Mouse (Mus musculus) central nervous system, embryonic 14 days (tissue): ENCODE results near the gene Trim42. TPM values are rescaled to one million over a fixed set of nuclear protein-coding genes. Genes with fewer than 3 reads are reported as not detected.

Experiments
- polyA plus RNA-seq: library from polyadenylated mRNA; depleted of rRNA; stranded (reverse); fragments of >200 nt; gene quantifications from 2 replicates; pipeline ENCODE4 v1.2.3, GENCODE M21; 2012; rRNA removed

The Trim42 gene
- not detected in 2 replicates for polyA plus RNA-seq

DNA sequence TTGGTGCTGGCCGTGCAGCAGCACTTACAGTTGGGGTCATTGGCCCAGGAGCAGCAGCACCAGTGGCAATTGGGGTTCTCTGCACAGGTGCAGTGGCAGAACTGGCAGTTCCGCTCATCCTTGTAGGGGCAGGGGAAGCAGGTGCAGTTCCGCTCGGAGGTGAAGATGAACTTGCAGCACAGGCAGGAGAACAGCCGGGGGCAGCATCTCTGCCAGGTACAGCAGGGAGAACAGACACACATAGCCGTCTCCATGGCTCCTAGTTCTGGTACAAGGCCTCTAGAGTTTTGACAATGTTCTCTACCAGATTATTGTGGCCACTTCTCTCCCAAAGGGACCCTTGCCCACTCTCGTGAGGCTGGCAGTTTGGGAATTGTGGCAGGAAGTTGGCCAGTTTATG lies at the start of gene Trim42:
Gene Trim42 (minus strand): TSS at position 368 of the 400 bp plus-strand sequence.

